Mouse (Mus musculus): Measurements from ENCODE around the gene Fastkd5.

GRCm38 (mm10) chr2:130629839-130630203 lies at the start of gene Fastkd5, which contains the start of gene Ubox5:
- TF ChIP-seq CTCF (IDR thresholded peaks at IDR 0.05; ENCODE audit: borderline replicate concordance, insufficient read depth, low read length) (no peak), POLR2A (IDR thresholded peaks at IDR 0.05; ENCODE audit: low read depth, low read length) (peak; percentile 57)
